Mouse (Mus musculus) E14TG2a.4 (cell line): ENCODE measurements around the gene Shisal1.

Experiments used
- CTCF ChIP-seq: conservative IDR thresholded peaks from 2 replicates; pipeline ENCODE4 v1.5.1; 2014; ENCODE audit warnings: low read length
- NANOG ChIP-seq: IDR thresholded peaks from 2 replicates; pipeline ENCODE4 v1.6.1; 2014; ENCODE audit warnings: borderline replicate concordance, low read length, mixed read lengths

DNA sequence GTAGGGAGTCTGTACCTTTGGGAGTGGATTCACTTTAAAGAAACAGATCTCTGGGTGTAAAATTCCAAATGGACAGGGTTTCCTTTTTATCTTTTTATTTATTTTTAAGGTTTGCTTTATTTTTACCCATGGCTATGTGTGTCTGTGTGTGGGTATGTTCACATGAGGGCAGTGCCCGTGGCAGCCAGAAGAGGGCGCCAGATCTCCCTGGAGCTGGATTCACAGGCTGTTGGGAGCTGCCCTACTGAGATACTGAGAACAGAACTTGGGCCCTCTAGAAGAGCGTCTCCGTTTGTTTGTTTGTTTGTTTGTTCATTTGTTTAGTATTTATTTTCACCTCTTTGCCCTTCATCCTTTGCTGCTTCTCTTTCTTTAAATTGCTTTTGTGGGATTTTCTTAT is 98.1 kb downstream of the Shisal1 start:
- TF ChIP-seq CTCF = peak; percentile 97
- TF ChIP-seq NANOG = no peak
